Mouse (Mus musculus) adrenal gland (tissue): Measurements from ENCODE around the gene Fto.

Experiments
- intact Hi-C: fragments of 180-260 bp; cut with DNase I; formaldehyde crosslinking; loops from one replicate; pipeline ENCODE4 v1.15.1; 2025

Fto gene

GRCm38 (mm10) chr8:91444636-91445410 is 131.5 kb downstream of the Fto start:
- intact Hi-C loops = no loop called here

GRCm38 (mm10) chr8:91445516-91445915 is 132.2 kb downstream of the Fto start:
- intact Hi-C loops = no loop called here

GRCm38 (mm10) chr8:91446008-91446407 is 132.7 kb downstream of the Fto start:
- intact Hi-C loops = no loop called here

- intact Hi-C loops = no loop called here
Observed at GRCm38 (mm10) chr8:91448667-91449329, 135.5 kb downstream of the Fto start.

GRCm38 (mm10) chr8:91454926-91455325 is 141.6 kb downstream of the Fto start:
- intact Hi-C loops = no loop called here

- intact Hi-C loops = no loop called here
Observed at GRCm38 (mm10) chr8:91455591-91455990, 142.3 kb downstream of the Fto start.

GRCm38 (mm10) chr8:91458016-91458415 is 144.7 kb downstream of the Fto start:
- intact Hi-C loops = no loop called here

- intact Hi-C loops = no loop called here
Observed at GRCm38 (mm10) chr8:91460965-91461364, 147.6 kb downstream of the Fto start.

- intact Hi-C loops = no loop called here
Observed at GRCm38 (mm10) chr8:91463757-91464156, 150.4 kb downstream of the Fto start.

GRCm38 (mm10) chr8:91467463-91467862 is 154.1 kb downstream of the Fto start:
- intact Hi-C loops = no loop called here

GRCm38 (mm10) chr8:91467881-91468534 is 154.7 kb downstream of the Fto start:
- intact Hi-C loops = no loop called here

GRCm38 (mm10) chr8:91469441-91469840 is 156.1 kb downstream of the Fto start:
- intact Hi-C loops = no loop called here

- intact Hi-C loops = no loop called here
Observed at GRCm38 (mm10) chr8:91474731-91475279, 161.5 kb downstream of the Fto start.

GRCm38 (mm10) chr8:91476988-91477387 is 163.7 kb downstream of the Fto start:
- intact Hi-C loops = no loop called here

- intact Hi-C loops = no loop called here
Observed at GRCm38 (mm10) chr8:91477471-91477870, 164.1 kb downstream of the Fto start.

- intact Hi-C loops = no loop called here
Observed at GRCm38 (mm10) chr8:91482511-91482910, 169.2 kb downstream of the Fto start.

- intact Hi-C loops = loop anchor here (5.0 kb wide), 1 partner anchor 109 kb away; no protein-coding TSS in a partner anchor
Observed at GRCm38 (mm10) chr8:91486394-91486793, 173.1 kb downstream of the Fto start.

- intact Hi-C loops = loop anchor here (5.0 kb wide), 1 partner anchor 110 kb away; no protein-coding TSS in a partner anchor
Observed at GRCm38 (mm10) chr8:91487456-91487855, 174.1 kb downstream of the Fto start.

GRCm38 (mm10) chr8:91488086-91488783 is 174.9 kb downstream of the Fto start:
- intact Hi-C loops = loop anchor here (5.0 kb wide), 1 partner anchor 111 kb away; no protein-coding TSS in a partner anchor

GRCm38 (mm10) chr8:91488784-91489450 is 175.6 kb downstream of the Fto start:
- intact Hi-C loops = loop anchor here (5.0 kb wide), 1 partner anchor 112 kb away; no protein-coding TSS in a partner anchor
